Mouse (Mus musculus) C2C12 (cell line): Measurements from ENCODE around the gene Snx30. TPM values are rescaled to one million over a fixed set of nuclear protein-coding genes. Genes with fewer than 3 reads are reported as not detected.

ENCODE experiments used
- H3K27me3 ChIP-seq: one replicate; pipeline ENCODE4 v1.6.1; 2011; ENCODE audit not compliant: control insufficient read depth, insufficient read depth, insufficient read length
- H3K36me3 ChIP-seq: one replicate; pipeline ENCODE4 v1.6.1; 2011; ENCODE audit not compliant: control insufficient read depth, insufficient read depth
- H3K4me3 ChIP-seq: one replicate; pipeline ENCODE4 v1.5.1; 2011; ENCODE audit warnings: mild to moderate bottlenecking, control low read depth; ENCODE audit not compliant: poor library complexity, insufficient read depth, severe bottlenecking
- H3K79me2 ChIP-seq: one replicate; pipeline ENCODE4 v1.6.1; 2011; ENCODE audit not compliant: control insufficient read depth, insufficient read depth
- H3K79me3 ChIP-seq: one replicate; pipeline ENCODE4 v1.6.1; 2011; ENCODE audit warnings: low read depth, control low read depth
- H3ac ChIP-seq: one replicate; pipeline ENCODE3; 2011; ENCODE audit warnings: low read depth; ENCODE audit not compliant: control insufficient read depth, insufficient read length
- CEBPB ChIP-seq: IDR thresholded peaks from one replicate; pipeline ENCODE4 v1.6.1; 2011; ENCODE audit warnings: low read depth, mild to moderate bottlenecking, control low read depth, moderate library complexity
- CTCF ChIP-seq: IDR thresholded peaks from one replicate; pipeline ENCODE4 v1.5.1; 2011; ENCODE audit not compliant: control insufficient read depth, insufficient read depth, insufficient read length
- FOSL1 ChIP-seq: IDR thresholded peaks from one replicate; pipeline ENCODE4 v1.8.0; 2011; ENCODE audit warnings: mild to moderate bottlenecking, low read length; ENCODE audit not compliant: poor library complexity, insufficient read depth, severe bottlenecking
- MAX ChIP-seq: IDR thresholded peaks from one replicate; pipeline ENCODE4 v1.6.1; 2011; ENCODE audit warnings: mild to moderate bottlenecking, control low read depth
- MYOD1 ChIP-seq: IDR thresholded peaks from one replicate; pipeline ENCODE4 v1.6.1; 2011; ENCODE audit warnings: low read depth; ENCODE audit not compliant: control insufficient read depth, insufficient read length
- MYOG ChIP-seq: IDR thresholded peaks from one replicate; pipeline ENCODE4 v1.6.1; 2011; ENCODE audit not compliant: control insufficient read depth, insufficient read length; ENCODE audit errors: extremely low read depth
- USF1 ChIP-seq: IDR thresholded peaks from one replicate; pipeline ENCODE4 v1.6.1; 2011; ENCODE audit warnings: low read depth, mild to moderate bottlenecking, control low read depth, moderate library complexity
- polyA plus RNA-seq: library from polyadenylated mRNA; unstranded; fragments of >200 nt; fragmentation: generic; extraction: Trizol; gene quantifications from one replicate; pipeline ENCODE4 v1.2.1, GENCODE M21; 2012; ENCODE audit warnings: missing spikeins

Gene Snx30
- polyA plus RNA-seq, 1 experiment: 3.5 TPM

DNA sequence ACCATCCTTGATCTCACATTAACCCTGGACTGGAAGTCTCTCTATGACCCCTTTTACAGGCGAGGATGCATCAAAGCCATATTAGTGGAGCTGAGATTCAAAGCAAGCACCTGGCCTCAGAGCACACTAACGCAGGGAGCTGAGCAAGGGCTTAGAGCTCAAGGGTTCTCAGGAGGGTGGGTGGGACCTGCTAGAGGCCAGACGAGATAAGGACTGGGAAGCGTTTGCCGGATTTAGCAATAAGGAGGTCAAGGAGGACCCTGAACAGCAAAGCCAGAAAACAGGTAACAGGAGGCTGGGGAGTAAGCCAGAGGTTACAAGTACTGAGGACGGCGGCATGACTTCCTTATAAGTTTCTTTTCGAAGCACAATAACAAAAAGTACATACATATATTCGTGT is 10.8 kb downstream of the Snx30 start:
- Histone ChIP-seq H3K79me2 (no peaks in the 10 kb centered on the region), H3ac (no peak overlapping the region), H3K27me3 (no peaks in the 10 kb centered on the region), H3K4me3 (no peak overlapping the region), H3K79me3 (no peaks in the 10 kb centered on the region), H3K36me3 (no peaks in the 10 kb centered on the region)
- no peak for TF ChIP-seq MAX
- TF ChIP-seq USF1: no peak
- no peak for TF ChIP-seq MYOD1
- TF ChIP-seq MYOG: no peak
- TF ChIP-seq FOSL1: no peak
- TF ChIP-seq CTCF: no peak
- TF ChIP-seq CEBPB: no peak

DNA sequence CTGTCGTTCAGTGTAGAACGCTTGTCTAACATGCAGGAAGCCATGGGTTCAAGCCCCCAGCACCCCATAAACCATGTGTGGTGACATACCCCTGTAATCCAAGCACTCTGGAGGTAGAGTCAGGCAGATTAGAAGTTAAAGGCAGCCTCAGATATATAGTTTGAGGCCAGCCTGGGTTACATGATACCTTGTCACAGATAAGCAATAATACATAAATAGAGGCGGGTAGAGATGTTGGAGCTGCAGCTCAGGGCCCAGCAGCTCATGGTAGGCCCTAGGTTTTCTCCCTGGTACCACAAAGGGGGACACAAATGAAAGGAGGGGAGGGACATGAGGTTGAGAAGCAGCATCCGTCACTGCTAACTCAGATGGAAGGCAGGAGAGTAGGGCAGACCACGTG is 12.2 kb downstream of the Snx30 start:
- Histone ChIP-seq H3K27me3 (no peaks in the 10 kb centered on the region), H3K36me3 (no peaks in the 10 kb centered on the region), H3K79me2 (no peaks in the 10 kb centered on the region), H3K79me3 (no peaks in the 10 kb centered on the region), H3ac (no peak overlapping the region), H3K4me3 (no peak overlapping the region)
- TF ChIP-seq CEBPB (no peak), MAX (no peak), CTCF (no peak), MYOD1 (no peak), FOSL1 (no peak), MYOG (no peak), USF1 (no peak)

DNA sequence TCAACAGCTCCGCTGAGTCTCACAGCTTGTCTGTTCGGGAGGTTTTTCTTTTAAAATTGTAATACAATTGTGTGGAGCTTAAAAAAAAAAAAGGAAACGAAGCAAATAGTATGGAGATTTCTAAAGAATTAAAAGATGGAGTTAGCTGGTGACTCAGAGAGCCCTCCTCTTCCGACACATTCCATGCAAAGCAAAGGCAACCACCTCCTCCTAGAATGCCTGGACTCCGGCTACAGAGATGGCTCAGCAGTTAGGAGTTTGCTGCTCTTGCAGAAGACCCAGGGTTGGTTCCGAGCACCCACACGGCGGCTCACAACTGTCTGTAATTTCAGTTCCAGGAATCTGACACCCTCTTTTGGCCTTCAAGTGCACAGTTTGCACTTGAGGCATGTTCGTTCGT is 12.9 kb downstream of the Snx30 start:
- Histone ChIP-seq H3K27me3 (no peaks in the 10 kb centered on the region), H3K79me2 (no peaks in the 10 kb centered on the region), H3K79me3 (no peaks in the 10 kb centered on the region), H3K4me3 (no peak overlapping the region), H3ac (no peak overlapping the region), H3K36me3 (no peaks in the 10 kb centered on the region)
- TF ChIP-seq FOSL1: no peak
- no peak for TF ChIP-seq MYOD1
- no peak for TF ChIP-seq USF1
- TF ChIP-seq CTCF: no peak
- TF ChIP-seq MAX: no peak
- no peak for TF ChIP-seq CEBPB
- TF ChIP-seq MYOG: no peak

DNA sequence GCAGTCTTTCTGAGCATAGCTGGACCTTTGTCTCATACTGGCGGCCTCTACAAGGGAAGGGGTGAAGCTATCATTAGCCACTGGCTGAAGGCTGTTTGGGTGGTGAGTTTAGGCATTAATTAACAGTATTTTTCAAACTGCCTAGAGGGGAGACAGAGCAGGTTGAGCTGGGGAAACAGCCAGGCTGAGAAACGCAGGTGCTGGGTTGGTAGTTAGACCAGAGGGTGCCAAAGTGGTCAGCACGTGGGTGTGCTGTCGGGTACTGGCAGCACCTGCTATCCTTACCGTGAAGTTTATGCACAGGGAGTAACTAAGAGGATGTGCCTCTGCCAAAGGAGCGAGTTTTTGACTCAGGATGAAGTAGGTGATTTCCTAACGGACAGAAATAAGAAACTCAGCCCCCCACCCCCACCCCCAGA is 13.4 kb downstream of the Snx30 start:
- H3K4me3 ChIP-seq: no peak overlapping the region
- no peaks in the 10 kb centered on the region for H3K36me3 ChIP-seq
- H3K79me3 ChIP-seq: no peaks in the 10 kb centered on the region
- TF ChIP-seq CTCF: no peak
- TF ChIP-seq MYOG: no peak
- no peak for TF ChIP-seq CEBPB
- TF ChIP-seq USF1: no peak
- no peak for TF ChIP-seq MAX
- TF ChIP-seq MYOD1: no peak
- no peak for TF ChIP-seq FOSL1
- H3K79me2 ChIP-seq: no peaks in the 10 kb centered on the region
- H3K27me3 ChIP-seq: no peaks in the 10 kb centered on the region
- H3ac ChIP-seq: no peak overlapping the region

DNA sequence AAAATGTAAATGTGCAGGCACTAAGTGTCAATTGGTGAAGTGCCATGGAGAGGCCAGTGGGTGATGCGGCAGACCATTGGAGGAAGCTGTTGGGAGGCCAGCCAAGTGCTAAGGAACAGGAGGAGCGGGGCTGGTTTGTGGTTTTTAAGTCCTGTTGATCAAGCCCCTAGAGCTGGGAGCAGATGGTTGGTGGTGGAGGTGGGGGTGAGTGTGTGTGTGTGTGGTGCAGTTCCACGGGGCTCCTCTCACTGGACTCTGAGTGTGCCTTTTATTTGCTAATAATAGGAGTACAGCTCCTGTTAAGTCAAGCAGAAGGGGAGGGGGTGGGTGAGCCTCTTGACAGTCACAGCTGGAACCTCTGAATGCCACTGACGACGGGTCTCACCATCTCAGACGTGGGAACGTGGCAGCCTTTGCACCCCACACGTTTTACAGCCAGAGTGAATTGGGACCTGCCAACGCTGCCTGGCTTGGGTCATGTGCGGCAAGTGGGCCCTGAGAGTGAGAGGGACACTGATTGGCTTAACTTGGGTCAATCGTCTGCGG is 13.9 kb downstream of the Snx30 start:
- Histone ChIP-seq H3K36me3 (no peaks in the 10 kb centered on the region), H3K79me2 (no peaks in the 10 kb centered on the region), H3K79me3 (no peaks in the 10 kb centered on the region), H3K27me3 (no peaks in the 10 kb centered on the region), H3ac (no peak overlapping the region), H3K4me3 (no peak overlapping the region)
- TF ChIP-seq CTCF: no peak
- no peak for TF ChIP-seq CEBPB
- no peak for TF ChIP-seq MYOG
- no peak for TF ChIP-seq MYOD1
- TF ChIP-seq MAX: no peak
- TF ChIP-seq FOSL1: no peak
- TF ChIP-seq USF1: no peak

DNA sequence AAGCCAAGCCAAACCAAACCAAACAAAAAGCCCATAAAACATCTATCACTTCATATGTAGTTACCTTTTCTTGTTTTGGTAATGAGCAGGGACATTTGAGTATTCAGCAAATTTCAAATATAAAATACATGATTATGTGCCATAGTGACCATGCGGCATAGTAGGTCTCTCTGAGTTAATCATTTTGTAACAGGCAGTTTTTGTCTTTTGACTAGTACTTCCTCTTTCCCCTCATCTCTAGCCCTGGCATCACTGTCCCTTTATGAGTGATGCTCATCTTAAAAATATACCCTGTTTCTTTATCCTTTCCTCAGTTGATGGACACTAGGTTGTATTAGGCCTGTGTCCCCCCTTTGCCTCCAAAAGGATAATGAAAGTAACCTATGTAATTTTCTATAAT is 15.9 kb downstream of the Snx30 start:
- no peak for TF ChIP-seq FOSL1
- TF ChIP-seq MAX: no peak
- TF ChIP-seq USF1: no peak
- TF ChIP-seq CTCF: no peak
- TF ChIP-seq MYOD1: no peak
- no peak for TF ChIP-seq MYOG
- TF ChIP-seq CEBPB: no peak

More for the DNA sequence above, 15.9 kb downstream of the Snx30 start:
- Histone ChIP-seq H3ac (no peak overlapping the region), H3K36me3 (no peaks in the 10 kb centered on the region), H3K79me3 (no peaks in the 10 kb centered on the region), H3K79me2 (no peaks in the 10 kb centered on the region), H3K27me3 (no peaks in the 10 kb centered on the region), H3K4me3 (no peak overlapping the region)
